Mouse (Mus musculus) hematopoietic stem cell, adult 5-6 weeks (primary cell): ENCODE data around the gene Srd5a3. TPM values are rescaled to one million over a fixed set of nuclear protein-coding genes. Genes with fewer than 3 reads are reported as not detected.

Experiments used
- ATAC-seq, 2 experiments: fragments of 125-278 bp in 1 of 2; replicated peaks in 1 of 2; 2 replicates each; pipeline ENCODE4 v1.8.0; 2016 to 2017; ENCODE audit warnings: inconsistent platforms in 2 of 2, mild to moderate bottlenecking in 2 of 2, moderate number of reproducible peaks in 2 of 2, low read depth in 1 of 2, moderate TSS enrichment in 1 of 2; ENCODE audit not compliant: low FRiP score in 2 of 2, poor library complexity in 2 of 2, severe bottlenecking in 2 of 2, insufficient read depth in 1 of 2, low TSS enrichment in 1 of 2
- total RNA-seq: library from RNA; stranded (forward); fragments of 172-1452, 232-1000 nt; gene quantifications from 2 replicates; pipeline ENCODE4 v1.2.3, GENCODE M21; 2017

Gene Srd5a3
- total RNA-seq, 1 experiment from 2014 or later, result 15.5 TPM

GRCm38 (mm10) chr5:76140730-76141066 is 627 bp downstream of the Srd5a3 start:
- ATAC-seq, result peak; percentile 39 to 49; a peak in 3 of 4 replicates

- ATAC-seq, result no peak
These were observed 3.3 kb downstream of the Srd5a3 start for GRCm38 (mm10) chr5:76143356-76143755.

- no peak for ATAC-seq
These were observed 6.3 kb downstream of the Srd5a3 start for GRCm38 (mm10) chr5:76146401-76146800.

- ATAC-seq, result no peak
These were observed 9.4 kb downstream of the Srd5a3 start for GRCm38 (mm10) chr5:76149436-76149835.

- ATAC-seq, result no peak
These were observed 12.9 kb downstream of the Srd5a3 start for GRCm38 (mm10) chr5:76152956-76153355.

GRCm38 (mm10) chr5:76153430-76153829 is 13.4 kb downstream of the Srd5a3 start:
- no peak for ATAC-seq

GRCm38 (mm10) chr5:76154434-76155165 is 14.5 kb downstream of the Srd5a3 start:
- ATAC-seq, result no peak

GRCm38 (mm10) chr5:76159555-76159954 is 19.5 kb downstream of the Srd5a3 start:
- ATAC-seq, result no peak

GRCm38 (mm10) chr5:76160086-76160485 is 20.0 kb downstream of the Srd5a3 start:
- no peak for ATAC-seq

GRCm38 (mm10) chr5:76161491-76161890 is 21.4 kb downstream of the Srd5a3 start:
- ATAC-seq, result peak in 1 of 2 experiments; percentile 17; a peak in 1 of 4 replicates

GRCm38 (mm10) chr5:76162926-76163325 is 22.9 kb downstream of the Srd5a3 start:
- no peak for ATAC-seq

GRCm38 (mm10) chr5:76163828-76164390 is 23.8 kb downstream of the Srd5a3 start:
- no peak for ATAC-seq

GRCm38 (mm10) chr5:76164827-76165226 is 24.8 kb downstream of the Srd5a3 start:
- no peak for ATAC-seq

GRCm38 (mm10) chr5:76170522-76170921 is 30.5 kb downstream of the Srd5a3 start:
- ATAC-seq, result no peak

GRCm38 (mm10) chr5:76171039-76171438 is 31.0 kb downstream of the Srd5a3 start:
- ATAC-seq, result no peak

- ATAC-seq, result no peak
These were observed 35.0 kb downstream of the Srd5a3 start for GRCm38 (mm10) chr5:76175051-76175450.

GRCm38 (mm10) chr5:76176411-76176810 is 36.3 kb downstream of the Srd5a3 start:
- no peak for ATAC-seq

- ATAC-seq, result no peak
These were observed 36.8 kb downstream of the Srd5a3 start for GRCm38 (mm10) chr5:76176841-76177240.

- no peak for ATAC-seq
These were observed 37.6 kb downstream of the Srd5a3 start for GRCm38 (mm10) chr5:76177664-76178063.
